Mouse (Mus musculus): ENCODE measurements around the gene Fbxl18. TPM values are rescaled to one million over a fixed set of nuclear protein-coding genes. Genes with fewer than 3 reads are reported as not detected.

Fbxl18 gene
- 10 to 100 TPM; 38.5 to 40.1 TPM for total RNA-seq (2021)
- long read RNA-seq, partial matches to known transcripts: 0 of 2 reads
- long read RNA-seq, other reads (novel, unspliced or antisense): 2 of 2 reads

GRCm38 (mm10) chr5:142894918-142895613 lies at the start of gene Fbxl18:
Fbxl18 (minus strand) TSS chr5:142895421.
- DNase-seq (ENCODE audit: low spot score in 2 of 2): peak; percentile 86 to 90

- DNase-seq (ENCODE audit: low spot score in 2 of 2): no peak
These were observed 45.2 kb upstream of the Fbxl18 start for GRCm38 (mm10) chr5:142940393-142940792.

GRCm38 (mm10) chr5:142937956-142938727 lies 42.9 kb upstream of the Fbxl18 start:
- DNase-seq (ENCODE audit: low spot score in 2 of 2): no peak

DNA sequence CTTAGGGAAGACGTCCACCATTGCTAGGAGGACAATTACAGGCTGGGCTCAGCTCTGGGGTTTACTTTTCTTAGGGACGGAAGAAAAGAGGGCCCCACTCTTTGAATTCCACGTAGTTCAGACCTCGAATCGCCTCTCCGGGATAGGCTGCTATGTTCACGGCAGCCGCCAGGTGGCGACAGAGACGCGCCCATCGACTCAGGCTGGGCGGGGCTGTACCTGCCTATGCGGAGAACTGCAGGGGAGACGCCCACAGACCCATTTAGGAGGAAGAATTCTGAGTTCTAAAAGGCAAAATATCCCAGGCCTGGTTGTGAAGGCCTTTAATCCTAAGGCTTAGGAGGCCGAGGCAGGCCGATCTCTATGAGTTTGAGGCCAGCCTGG lies 41.1 kb upstream of the Fbxl18 start:
- DNase-seq (ENCODE audit: low spot score in 2 of 2): peak; percentile 87 to 89

GRCm38 (mm10) chr5:142935642-142936335 lies 40.6 kb upstream of the Fbxl18 start:
- DNase-seq (ENCODE audit: low spot score in 2 of 2): peak; percentile 63 to 73

- no peak for DNase-seq (ENCODE audit: low spot score in 2 of 2)
These were observed 37.5 kb upstream of the Fbxl18 start for GRCm38 (mm10) chr5:142932731-142933130.

DNA sequence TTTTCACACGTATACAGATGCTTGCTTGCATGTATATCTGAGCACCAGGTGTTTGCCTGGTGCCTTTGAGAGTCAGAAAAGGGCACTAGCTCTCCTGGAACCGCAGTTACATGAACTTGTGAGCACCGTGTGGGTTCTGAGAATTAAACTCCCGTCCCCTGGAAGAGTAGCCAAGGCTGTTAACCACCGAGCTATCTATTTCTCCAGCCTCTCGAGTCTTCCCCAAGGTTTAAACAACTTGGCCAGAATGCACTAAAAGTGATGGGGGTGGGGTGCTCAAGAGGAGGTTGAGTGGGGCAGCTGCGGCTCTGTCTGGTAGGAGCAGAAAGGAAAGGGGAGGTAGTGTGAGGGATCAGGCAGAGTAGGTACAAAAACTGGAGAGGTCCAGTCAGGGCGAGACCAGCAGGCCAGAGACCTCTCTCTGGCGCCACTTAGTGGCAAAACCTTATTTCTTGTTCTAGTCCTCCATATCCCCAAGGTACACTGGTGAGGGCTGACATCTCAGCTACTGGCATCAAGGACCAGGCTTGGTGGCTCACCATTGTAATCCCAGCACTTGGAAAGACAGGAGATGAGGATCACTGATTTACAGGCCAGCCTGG lies 37.0 kb upstream of the Fbxl18 start:
- DNase-seq (ENCODE audit: low spot score in 2 of 2): peak; percentile 54 to 74

GRCm38 (mm10) chr5:142931241-142931745 lies 36.1 kb upstream of the Fbxl18 start:
- DNase-seq (ENCODE audit: low spot score in 2 of 2): no peak

DNA sequence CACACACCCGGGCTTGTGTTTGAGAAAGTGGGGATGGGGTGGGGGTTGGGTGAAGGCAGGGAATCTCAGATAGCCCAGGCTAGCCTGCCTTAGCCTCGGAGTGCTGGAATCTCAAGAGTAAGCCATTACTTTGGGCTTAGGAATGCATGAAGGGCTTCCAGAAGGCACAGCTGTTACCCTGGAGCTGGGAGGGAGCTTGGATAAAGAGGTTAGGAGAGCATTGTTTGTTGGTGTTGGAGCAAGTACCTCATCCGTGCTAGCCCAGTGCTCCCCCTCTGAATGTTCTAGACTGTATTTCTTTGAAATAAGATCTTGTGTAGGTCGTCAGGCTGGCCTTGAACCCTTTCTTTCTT lies 34.2 kb upstream of the Fbxl18 start:
- DNase-seq (ENCODE audit: low spot score in 2 of 2): no peak

GRCm38 (mm10) chr5:142928749-142929399 lies 33.7 kb upstream of the Fbxl18 start:
- DNase-seq (ENCODE audit: low spot score in 2 of 2): peak; percentile 55 to 70

GRCm38 (mm10) chr5:142927341-142927930 lies 32.2 kb upstream of the Fbxl18 start:
- no peak for DNase-seq (ENCODE audit: low spot score in 2 of 2)

DNA sequence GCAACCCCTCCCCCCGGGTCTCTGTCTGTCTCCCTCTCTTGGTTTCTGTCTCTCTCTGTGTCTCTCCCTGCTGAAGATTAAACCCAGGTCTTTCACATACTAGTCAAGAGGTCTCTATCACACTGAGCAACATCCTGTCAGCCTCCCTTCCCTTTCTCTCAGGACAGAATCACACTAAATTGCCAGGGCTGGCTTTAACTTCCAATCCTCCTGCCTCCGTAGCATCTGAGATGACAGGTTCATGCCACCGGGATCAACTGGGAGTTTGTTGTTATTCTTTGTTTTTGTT lies 31.7 kb upstream of the Fbxl18 start:
- DNase-seq (ENCODE audit: low spot score in 2 of 2): no peak

DNA sequence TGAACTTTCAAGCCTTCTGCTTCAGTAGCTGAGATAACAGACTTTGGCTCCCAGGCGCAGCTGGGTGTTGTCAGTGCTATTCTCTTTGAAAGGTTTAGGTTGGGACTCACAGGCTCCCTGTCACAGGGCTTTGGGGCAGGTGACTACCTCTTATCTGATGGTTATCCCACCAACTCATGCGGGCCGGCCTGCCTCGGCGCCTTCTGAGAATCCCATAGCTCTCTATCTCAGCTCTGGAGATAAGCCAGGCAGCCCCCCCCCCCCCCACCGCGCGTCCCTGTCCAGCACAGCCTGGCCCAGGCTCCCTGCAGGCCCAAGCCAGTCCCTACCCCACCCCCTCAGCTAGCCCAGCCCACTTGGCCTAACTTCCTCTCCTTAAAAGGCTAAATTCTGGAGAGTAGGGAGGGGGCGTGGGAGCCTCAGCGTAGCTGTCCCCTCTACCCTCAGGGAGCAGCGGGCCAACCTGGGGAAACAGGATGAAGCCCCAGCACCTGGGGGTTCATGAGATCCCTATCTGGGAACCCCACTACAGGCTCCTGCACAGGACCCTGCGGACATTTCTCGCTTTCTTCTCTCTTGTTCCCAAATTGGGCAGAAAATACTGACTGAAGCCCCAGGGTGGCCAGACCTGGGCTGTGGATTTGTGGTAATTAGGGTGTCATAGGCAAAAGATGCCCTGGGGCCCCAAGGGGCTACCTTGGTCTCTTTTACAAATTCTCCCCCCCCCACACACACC lies 31.2 kb upstream of the Fbxl18 start:
- no peak for DNase-seq (ENCODE audit: low spot score in 2 of 2)

GRCm38 (mm10) chr5:142924336-142924959 lies 29.2 kb upstream of the Fbxl18 start:
- DNase-seq (ENCODE audit: low spot score in 2 of 2): no peak

DNA sequence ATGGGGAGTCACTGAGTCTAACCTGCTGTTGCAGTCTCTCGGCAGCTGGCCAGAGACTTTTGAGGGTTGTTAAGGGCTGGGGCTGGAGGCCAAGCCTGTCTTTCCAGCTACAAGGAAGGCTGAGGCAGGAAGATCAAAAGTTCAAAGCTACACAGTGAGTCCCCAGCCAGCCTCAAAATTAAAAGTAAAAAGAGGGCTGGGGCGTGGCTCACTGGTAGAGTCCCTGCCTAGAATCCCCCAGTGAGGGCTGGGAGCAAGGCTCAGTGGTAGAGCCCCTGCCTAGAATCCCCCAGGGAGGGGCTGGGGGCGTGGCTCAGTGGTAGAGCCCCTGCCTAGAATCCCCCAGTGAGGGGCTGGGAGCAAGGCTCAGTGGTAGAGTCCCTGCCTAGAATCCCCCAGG lies 28.6 kb upstream of the Fbxl18 start:
- DNase-seq (ENCODE audit: low spot score in 2 of 2): no peak

GRCm38 (mm10) chr5:142922251-142922650 lies 27.0 kb upstream of the Fbxl18 start:
- DNase-seq (ENCODE audit: low spot score in 2 of 2): no peak

DNA sequence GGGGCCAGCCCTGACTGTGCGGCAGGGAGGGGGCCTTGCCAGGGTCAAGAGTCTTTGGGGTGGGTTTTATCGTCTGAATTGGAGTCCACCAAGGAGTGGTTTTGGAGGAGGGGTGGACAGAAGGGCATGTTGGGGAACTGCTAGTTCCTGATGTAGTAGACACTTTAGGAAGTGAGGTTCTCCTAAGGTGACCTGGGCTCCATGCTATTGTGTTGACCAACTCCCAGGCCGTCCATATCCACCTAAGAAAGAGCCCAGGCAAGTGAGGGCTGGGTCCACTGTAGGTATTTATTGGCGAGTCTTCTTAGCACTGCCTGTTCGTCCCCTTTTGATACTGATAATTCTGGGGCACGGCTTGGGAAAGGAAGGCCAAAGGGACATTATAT lies 25.8 kb upstream of the Fbxl18 start:
- DNase-seq (ENCODE audit: low spot score in 2 of 2): no peak

- DNase-seq (ENCODE audit: low spot score in 2 of 2): no peak
These were observed 25.3 kb upstream of the Fbxl18 start for GRCm38 (mm10) chr5:142920311-142921073.

DNA sequence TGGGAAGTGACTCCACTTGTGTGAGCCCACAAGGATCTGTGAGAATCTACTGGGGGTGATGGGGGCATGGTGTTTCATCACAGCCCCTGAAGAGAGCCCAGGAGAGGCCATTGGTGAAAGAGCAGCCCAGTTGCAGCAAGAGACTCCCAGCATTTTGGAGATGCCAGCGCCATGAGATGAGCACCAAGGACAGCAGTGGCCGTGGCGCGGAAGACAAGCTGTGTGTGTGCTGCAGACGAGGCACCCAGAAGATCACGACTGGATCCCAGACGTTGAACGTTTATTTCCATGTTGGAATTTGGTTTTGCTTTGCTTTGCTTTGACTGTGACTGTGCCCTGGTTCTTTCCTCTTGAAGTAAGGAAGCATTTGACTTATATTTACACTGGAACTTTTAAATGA lies 22.2 kb upstream of the Fbxl18 start:
- no peak for DNase-seq (ENCODE audit: low spot score in 2 of 2)

All from layer of hippocampus, postnatal 10 days (tissue).